Mouse (Mus musculus): ENCODE data around the gene Vmn1r70.

GRCm38 (mm10) chr7:10613559-10613958, 17.8 kb upstream of the Vmn1r70 start, which contains the start of gene Vmn1r69:
- no peak for TF ChIP-seq CTCF (conservative IDR thresholded peaks at IDR 0.05 in 1 of 2, IDR thresholded peaks at IDR 0.05 in 1 of 2; ENCODE audit: low read depth in 2 of 2, low read length in 2 of 2)
- TF ChIP-seq ZNF384 (IDR thresholded peaks at IDR 0.05; ENCODE audit: low read depth, low read length), result no peak
- TF ChIP-seq USF2 (conservative IDR thresholded peaks at IDR 0.05; ENCODE audit: low read depth, low read length), result no peak
- TF ChIP-seq TCF12 (IDR thresholded peaks at IDR 0.05; ENCODE audit: low read depth, low read length), result no peak
- TF ChIP-seq ETS1 (conservative IDR thresholded peaks at IDR 0.05; ENCODE audit: low read depth, low read length), result no peak
- TF ChIP-seq HCFC1 (IDR thresholded peaks at IDR 0.05; ENCODE audit: low read depth, low read length), result no peak
